Mouse (Mus musculus): ENCODE results near the gene Tmco1.

DNA sequence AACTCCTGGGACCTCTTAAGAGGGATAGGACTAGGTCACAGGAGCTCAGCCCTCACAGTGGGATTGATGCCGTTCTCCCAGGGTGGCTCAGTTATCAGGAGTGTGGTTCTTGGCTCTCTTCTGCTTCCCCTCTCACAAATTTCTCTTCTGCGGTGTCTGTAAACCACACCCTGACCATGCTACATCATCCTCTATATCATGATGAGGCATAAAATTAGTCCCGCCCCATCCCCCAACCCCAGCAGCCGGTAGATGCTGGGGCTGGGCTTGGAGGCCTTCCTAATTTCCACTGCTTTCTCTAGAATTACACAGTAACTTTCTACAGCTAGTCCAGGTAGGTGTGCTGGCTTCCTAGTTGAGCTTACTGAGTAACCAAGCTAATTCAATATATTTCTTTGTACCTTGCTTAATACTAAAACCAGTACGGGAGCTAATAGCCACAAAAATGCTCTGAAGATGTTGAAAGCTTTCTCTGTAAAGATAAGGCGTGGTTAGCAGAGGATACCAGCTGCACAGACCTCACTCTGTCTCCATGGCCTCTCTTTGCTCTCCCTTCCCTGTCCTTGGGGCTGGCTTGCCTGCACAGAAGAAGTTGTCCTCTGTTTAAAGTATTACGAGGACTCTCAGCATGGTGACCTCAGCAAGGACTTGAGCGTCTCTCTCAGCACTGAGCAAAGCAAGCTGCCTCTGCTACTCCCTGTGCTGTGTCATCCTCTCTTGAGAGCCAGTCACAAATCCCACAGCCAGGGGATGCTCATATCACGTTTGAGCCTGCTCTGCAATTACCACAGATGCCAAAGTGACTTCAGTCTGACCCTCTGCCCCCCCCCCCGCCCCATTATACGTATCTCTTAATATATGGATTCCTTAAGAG lies 19.3 kb upstream of the Tmco1 start:
- no peak for TF ChIP-seq POLR2A (IDR thresholded peaks at IDR 0.05; ENCODE audit: borderline replicate concordance, extremely low read depth, low read depth, low read length)
- TF ChIP-seq CTCF (IDR thresholded peaks at IDR 0.05; ENCODE audit: insufficient read depth, low read length), result no peak
